Mouse (Mus musculus) liver, embryonic 15.5 days (tissue): ENCODE results near the gene Stxbp1. TPM values are rescaled to one million over a fixed set of nuclear protein-coding genes. Genes with fewer than 3 reads are reported as not detected.
A peak's percentile ranks its signal among the peaks of the same experiment; 100 is the strongest.

Source experiments
- ATAC-seq: fragments of 200-750 bp; cut with Nextera tagmentation; 2 replicates; pipeline ENCODE4 v1.8.0; 2017; ENCODE audit warnings: moderate number of reproducible peaks, mild to moderate bottlenecking, moderate library complexity; ENCODE audit not compliant: insufficient read depth
- H3K27ac ChIP-seq: fragments of 300-500 bp; sonication (generic); replicated peaks from 2 replicates; pipeline ENCODE4 v1.5.1; 2015; ENCODE audit warnings: mild to moderate bottlenecking, inconsistent platforms
- H3K27me3 ChIP-seq: fragments of 300-500 bp; sonication (generic); 2 replicates; pipeline ENCODE4 v1.6.1; 2015; ENCODE audit warnings: mild to moderate bottlenecking, inconsistent platforms
- H3K36me3 ChIP-seq: fragments of 300-500 bp; sonication (generic); replicated peaks from 2 replicates; pipeline ENCODE4 v1.6.1; 2015; ENCODE audit warnings: moderate library complexity, mild to moderate bottlenecking, inconsistent platforms
- H3K4me1 ChIP-seq: fragments of 300-500 bp; sonication (generic); replicated peaks from 2 replicates; pipeline ENCODE4 v1.6.1; 2015; ENCODE audit warnings: inconsistent platforms
- H3K4me2 ChIP-seq: fragments of 300-500 bp; sonication (generic); 2 replicates; pipeline ENCODE4 v1.6.1; 2015; ENCODE audit warnings: moderate library complexity, mild to moderate bottlenecking, inconsistent platforms
- H3K4me3 ChIP-seq: fragments of 300-500 bp; sonication (generic); replicated peaks from 2 replicates; pipeline ENCODE4 v1.5.1; 2015; ENCODE audit warnings: mild to moderate bottlenecking, inconsistent platforms
- H3K9ac ChIP-seq: fragments of 300-500 bp; sonication (generic); 2 replicates; pipeline ENCODE4 v1.6.1; 2015; ENCODE audit warnings: moderate library complexity, mild to moderate bottlenecking, inconsistent platforms
- H3K9me3 ChIP-seq: fragments of 300-500 bp; sonication (generic); replicated peaks from 2 replicates; pipeline ENCODE4 v1.6.1; 2016; ENCODE audit warnings: inconsistent platforms
- WGBS: fragments of 180-500 bp; shearing (Covaris S2); methylation state at CpG from one replicate; pipeline ENCODE4 v1.1.7; 2015; ENCODE audit warnings: mixed read lengths; ENCODE audit not compliant: insufficient replicate concordance; 5-methylcytosine and 5-hydroxymethylcytosine counted together
- polyA plus RNA-seq: library from polyadenylated mRNA; unstranded; fragments of >200 nt; fragmentation: Nextera tagmentation; extraction: Ambion mirVana; gene quantifications from 2 replicates; pipeline ENCODE4 v1.2.1, GENCODE M21; 2015

Stxbp1 gene
- polyA plus RNA-seq = 2.4 and 2.5 TPM in 2 replicates

GRCm38 (mm10) chr2:32846805-32847467, at the start of gene Stxbp1:
Gene Stxbp1, minus strand, starts transcription at chr2:32847245.
- peaks cover 21% of the 10 kb centered on the region for H3K4me1 ChIP-seq
- H3K27me3 ChIP-seq = peaks cover 37% of the 10 kb centered on the region
- no peak within 1 kb of the TSS; the same call in 1 of the 2 replicates for H3K27ac ChIP-seq
- no peaks in the 10 kb centered on the region for H3K36me3 ChIP-seq
- H3K9ac ChIP-seq = peak within 1 kb of the TSS; percentile 62
- peak within 1 kb of the TSS; percentile 70 for H3K4me3 ChIP-seq
- peak; percentile 96 for ATAC-seq
- H3K4me2 ChIP-seq = peak within 1 kb of the TSS; percentile 98
- WGBS = under 1% methylated on average over 78 of the region's 78 CpGs
- no peaks in the 10 kb centered on the region for H3K9me3 ChIP-seq

GRCm38 (mm10) chr2:32896507-32897147, 49.6 kb upstream of the Stxbp1 start:
- 0 out of 2 replicates have a peak overlapping the region, but pooled peaks have one; percentile 10 for H3K27ac ChIP-seq
- no peak overlapping the region for H3K4me2 ChIP-seq
- peaks cover 67% of the 10 kb centered on the region for H3K4me1 ChIP-seq
- ATAC-seq = no peak
- no peak overlapping the region for H3K4me3 ChIP-seq
- no peaks in the 10 kb centered on the region for H3K9me3 ChIP-seq
- no peaks in the 10 kb centered on the region for H3K36me3 ChIP-seq
- H3K9ac ChIP-seq = no peak overlapping the region
- 63% methylated on average over 10 of the region's 10 CpGs for WGBS
- no peaks in the 10 kb centered on the region for H3K27me3 ChIP-seq

DNA sequence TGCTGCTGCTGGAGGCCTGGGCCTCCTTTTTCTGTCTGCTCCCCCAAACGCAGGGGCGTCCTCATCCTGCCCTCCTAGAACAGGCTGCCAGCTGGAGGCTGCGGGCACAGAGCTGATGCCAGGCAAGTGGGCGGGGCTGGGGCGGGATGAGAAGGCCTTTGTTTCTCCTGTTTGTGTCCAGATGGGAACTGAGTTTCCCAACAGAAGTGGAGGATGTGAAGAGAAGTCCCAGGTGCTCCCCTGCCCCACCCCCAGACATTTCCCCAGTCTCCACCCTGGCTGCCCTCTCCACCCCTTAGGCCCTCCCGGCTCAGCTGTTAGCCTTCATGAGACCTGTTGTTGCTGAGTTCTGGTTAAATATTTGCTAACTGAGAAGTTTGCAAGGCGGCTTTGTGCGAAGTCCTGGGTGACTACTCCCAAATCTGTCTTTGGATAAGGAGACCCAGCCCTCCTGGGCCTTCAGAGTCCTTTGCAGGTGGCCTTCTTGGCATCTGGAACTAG, 48.6 kb upstream of the Stxbp1 start:
- peak overlapping the region; percentile 10 for H3K27ac ChIP-seq
- no peak overlapping the region for H3K9ac ChIP-seq
- H3K36me3 ChIP-seq = no peaks in the 10 kb centered on the region
- WGBS = 48% methylated on average over 8 of the region's 8 CpGs
- peaks cover 75% of the 10 kb centered on the region for H3K4me1 ChIP-seq
- ATAC-seq = peak; percentile 48
- H3K27me3 ChIP-seq = no peaks in the 10 kb centered on the region
- no peak overlapping the region; the same call in 1 of the 2 replicates for H3K4me2 ChIP-seq
- H3K9me3 ChIP-seq = no peaks in the 10 kb centered on the region
- H3K4me3 ChIP-seq = no peak overlapping the region

GRCm38 (mm10) chr2:32894097-32894496, 47.1 kb upstream of the Stxbp1 start:
- H3K9ac ChIP-seq = no peak overlapping the region
- H3K9me3 ChIP-seq = no peaks in the 10 kb centered on the region
- no peak overlapping the region for H3K4me3 ChIP-seq
- H3K4me1 ChIP-seq = peaks cover 72% of the 10 kb centered on the region
- 17% methylated on average over 2 of the region's 2 CpGs for WGBS
- no peak overlapping the region for H3K4me2 ChIP-seq
- no peaks in the 10 kb centered on the region for H3K36me3 ChIP-seq
- no peak for ATAC-seq
- no peak overlapping the region for H3K27ac ChIP-seq
- no peaks in the 10 kb centered on the region for H3K27me3 ChIP-seq

DNA sequence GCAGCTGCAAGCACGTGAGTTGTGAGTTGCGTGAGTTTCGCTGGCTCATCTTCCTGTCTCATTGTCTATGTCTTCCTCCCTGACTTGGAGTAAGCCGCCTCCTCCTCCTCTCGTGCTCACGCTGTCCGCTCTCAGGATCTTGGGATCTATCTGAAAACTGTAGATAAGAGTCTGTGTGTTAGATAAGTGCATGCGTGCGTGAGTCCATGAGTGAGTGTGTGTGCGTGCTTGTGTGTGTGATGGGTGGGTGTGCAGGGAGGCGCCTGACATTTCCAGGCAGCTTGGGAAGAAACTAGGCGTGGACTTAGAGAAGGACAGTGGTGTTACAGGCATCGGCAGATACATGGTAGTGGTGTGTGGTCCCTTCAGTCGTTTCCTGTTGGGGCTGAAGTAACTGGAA, 45.4 kb upstream of the Stxbp1 start:
- no peak for ATAC-seq
- WGBS = 26% methylated on average over 14 of the region's 14 CpGs
- H3K4me1 ChIP-seq = peaks cover 75% of the 10 kb centered on the region
- peak overlapping the region; percentile 15; the same call in 1 of the 2 replicates for H3K4me2 ChIP-seq
- H3K4me3 ChIP-seq = no peak overlapping the region
- no peaks in the 10 kb centered on the region for H3K9me3 ChIP-seq
- no peak overlapping the region for H3K9ac ChIP-seq
- no peaks in the 10 kb centered on the region for H3K36me3 ChIP-seq
- H3K27ac ChIP-seq = no peak overlapping the region
- no peaks in the 10 kb centered on the region for H3K27me3 ChIP-seq

DNA sequence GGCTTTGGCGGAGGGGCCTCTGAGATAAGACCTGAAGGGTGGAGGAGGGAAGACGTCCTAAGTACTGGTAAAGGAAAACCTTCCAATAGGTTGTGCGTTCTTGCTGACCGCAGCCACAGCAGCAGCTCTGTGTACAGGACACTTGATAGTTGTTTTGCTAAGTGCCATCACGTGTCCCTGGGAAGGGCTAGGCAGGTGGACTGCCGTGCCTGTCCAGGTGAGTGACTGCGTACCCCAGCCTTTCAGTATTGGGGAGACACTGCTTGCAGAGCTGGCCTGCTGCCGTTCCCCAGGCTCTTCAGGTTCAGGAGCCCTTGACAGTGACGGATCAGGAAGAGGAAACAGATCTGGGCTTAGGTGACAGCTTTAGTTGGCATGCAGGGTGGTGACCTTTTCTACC, 44.2 kb upstream of the Stxbp1 start:
- Histone ChIP-seq H3K9me3 (no peaks in the 10 kb centered on the region), H3K4me1 (peaks cover 64% of the 10 kb centered on the region), H3K9ac (no peak overlapping the region), H3K27me3 (no peaks in the 10 kb centered on the region), H3K36me3 (no peaks in the 10 kb centered on the region), H3K4me2 (no peak overlapping the region), H3K4me3 (no peak overlapping the region), H3K27ac (no peak overlapping the region)
- 32% methylated on average over 9 of the region's 9 CpGs for WGBS
- ATAC-seq = no peak

- no peak overlapping the region; the same call in 1 of the 2 replicates for H3K27ac ChIP-seq
- ATAC-seq = no peak
- peaks cover 55% of the 10 kb centered on the region for H3K4me1 ChIP-seq
- no peak overlapping the region for H3K4me2 ChIP-seq
- no peak overlapping the region for H3K4me3 ChIP-seq
- H3K36me3 ChIP-seq = no peaks in the 10 kb centered on the region
- no peaks in the 10 kb centered on the region for H3K9me3 ChIP-seq
- 23% methylated on average over 3 of the region's 3 CpGs for WGBS
- H3K27me3 ChIP-seq = no peaks in the 10 kb centered on the region
- H3K9ac ChIP-seq = no peak overlapping the region
These were observed 43.2 kb upstream of the Stxbp1 start for GRCm38 (mm10) chr2:32890280-32890679.

- Histone ChIP-seq H3K4me1 (peaks cover 46% of the 10 kb centered on the region), H3K4me2 (no peak overlapping the region), H3K9me3 (no peaks in the 10 kb centered on the region), H3K27ac (no peak overlapping the region), H3K9ac (no peak overlapping the region), H3K4me3 (no peak overlapping the region), H3K36me3 (no peaks in the 10 kb centered on the region), H3K27me3 (no peaks in the 10 kb centered on the region)
- 31% methylated on average over 3 of the region's 3 CpGs for WGBS
- 0 out of 2 replicates have a peak, but pooled peaks have one; percentile 6 for ATAC-seq
These were observed 41.5 kb upstream of the Stxbp1 start for GRCm38 (mm10) chr2:32888551-32888950.

DNA sequence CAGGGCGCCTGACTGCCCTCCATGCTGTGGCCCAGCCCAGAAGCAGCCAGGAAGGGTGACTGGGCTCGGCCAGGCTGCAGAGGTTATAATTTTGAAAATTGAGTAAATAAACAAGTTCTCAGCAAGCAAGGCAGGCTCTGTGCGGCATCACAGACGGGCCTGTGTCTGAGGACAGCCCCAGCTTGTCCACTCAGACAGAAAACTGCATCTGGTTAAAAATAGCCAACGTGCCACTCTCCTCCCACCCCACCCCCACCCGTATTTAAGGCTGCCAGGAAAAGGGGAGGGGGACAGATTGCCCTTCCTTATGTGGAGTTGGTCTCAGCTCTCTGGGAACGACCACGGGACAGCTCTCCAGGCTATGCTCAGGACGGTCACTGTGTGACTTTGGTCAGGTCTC, 41.0 kb upstream of the Stxbp1 start:
- Histone ChIP-seq H3K4me1 (peaks cover 43% of the 10 kb centered on the region), H3K9ac (no peak overlapping the region), H3K9me3 (no peaks in the 10 kb centered on the region), H3K27me3 (no peaks in the 10 kb centered on the region), H3K36me3 (no peaks in the 10 kb centered on the region), H3K27ac (no peak overlapping the region), H3K4me2 (no peak overlapping the region), H3K4me3 (no peak overlapping the region)
- WGBS = 31% methylated on average over 9 of the region's 9 CpGs
- no peak for ATAC-seq

- no peak overlapping the region for H3K4me3 ChIP-seq
- WGBS = 16% methylated on average over 7 of the region's 7 CpGs
- H3K4me2 ChIP-seq = no peak overlapping the region
- H3K27me3 ChIP-seq = no peaks in the 10 kb centered on the region
- H3K36me3 ChIP-seq = no peaks in the 10 kb centered on the region
- H3K27ac ChIP-seq = no peak overlapping the region
- peaks cover 53% of the 10 kb centered on the region for H3K4me1 ChIP-seq
- H3K9me3 ChIP-seq = no peaks in the 10 kb centered on the region
- ATAC-seq = no peak
- H3K9ac ChIP-seq = no peak overlapping the region
These were observed 37.7 kb upstream of the Stxbp1 start for GRCm38 (mm10) chr2:32884745-32885144.

DNA sequence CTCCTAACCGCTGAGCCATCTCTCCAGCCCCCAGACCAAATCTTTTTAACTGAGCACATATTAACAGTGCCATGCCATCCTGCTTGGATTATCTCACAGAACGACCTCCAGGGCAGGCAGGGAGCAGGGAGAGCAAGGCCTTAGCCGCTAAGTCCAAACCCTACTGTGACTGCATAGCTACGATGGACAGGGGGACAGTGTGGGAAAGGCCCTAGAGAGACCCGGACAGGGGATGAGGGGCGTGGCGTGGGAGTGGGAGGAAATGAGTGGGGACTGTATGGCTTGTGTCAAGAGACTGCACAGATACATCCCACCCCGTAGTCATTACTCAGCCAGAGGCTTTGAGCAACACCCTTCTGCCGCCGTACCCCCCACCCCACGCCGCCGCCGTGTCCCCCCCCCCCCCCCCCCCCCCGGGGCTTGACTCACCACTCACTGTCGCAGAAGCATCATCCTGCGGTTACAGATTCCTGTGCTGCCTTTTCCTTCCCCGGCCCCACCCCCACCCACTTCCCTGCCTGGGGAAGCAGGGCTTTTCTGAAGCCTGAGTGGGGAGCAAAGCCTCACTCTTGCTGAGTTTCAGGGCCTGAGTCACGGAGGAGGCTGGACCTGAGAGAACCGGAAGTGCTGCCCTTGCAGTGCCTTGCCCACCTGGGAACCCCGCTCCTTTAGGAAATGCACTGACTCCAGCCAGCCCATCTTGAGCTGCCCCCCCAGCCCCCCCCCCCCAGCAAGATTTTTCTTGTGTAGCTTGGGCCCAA, 35.4 kb upstream of the Stxbp1 start:
- no peaks in the 10 kb centered on the region for H3K36me3 ChIP-seq
- H3K4me1 ChIP-seq = peaks cover 62% of the 10 kb centered on the region
- H3K9me3 ChIP-seq = no peaks in the 10 kb centered on the region
- H3K4me2 ChIP-seq = peak overlapping the region; percentile 33
- H3K9ac ChIP-seq = no peak overlapping the region
- H3K27ac ChIP-seq = peak overlapping the region; percentile 45; the same call in 1 of the 2 replicates
- H3K27me3 ChIP-seq = no peaks in the 10 kb centered on the region; the same call in 1 of the 2 replicates
- 18% methylated on average over 11 of the region's 21 CpGs for WGBS
- H3K4me3 ChIP-seq = no peak overlapping the region
- no peak for ATAC-seq
